Mouse (Mus musculus) lung, postnatal 0 days (tissue): ENCODE results near the gene Prss8.

Experiments used
- CTCF ChIP-seq: IDR thresholded peaks from 2 replicates; pipeline ENCODE4 v1.5.1; 2016; ENCODE audit warnings: antibody characterized with exemption, mild to moderate bottlenecking
- EP300 ChIP-seq: IDR thresholded peaks from 2 replicates; pipeline ENCODE4 v1.6.1; 2016; ENCODE audit warnings: antibody characterized with exemption, mild to moderate bottlenecking, control low read depth

GRCm38 (mm10) chr7:127879301-127879700 lies 50.6 kb downstream of the Prss8 start:
- TF ChIP-seq CTCF: no peak
- TF ChIP-seq EP300: no peak
